Mouse (Mus musculus) hindbrain, embryonic 12.5 days (tissue): ENCODE results near the gene 1700056E22Rik. TPM values are rescaled to one million over a fixed set of nuclear protein-coding genes. Genes with fewer than 3 reads are reported as not detected.
A peak's percentile ranks its signal among the peaks of the same experiment; 100 is the strongest.

Experiments used
- ATAC-seq: fragments of 200-750 bp; cut with Nextera tagmentation; 2 replicates; pipeline ENCODE4 v1.8.0; 2017; ENCODE audit warnings: moderate TSS enrichment; ENCODE audit not compliant: low FRiP score
- H3K27ac ChIP-seq: fragments of 300-500 bp; sonication (generic); 2 replicates; pipeline ENCODE4 v1.5.1; 2016; ENCODE audit warnings: mild to moderate bottlenecking
- H3K27me3 ChIP-seq: fragments of 300-500 bp; sonication (generic); 2 replicates; pipeline ENCODE4 v1.6.1; 2016; ENCODE audit warnings: mild to moderate bottlenecking
- H3K36me3 ChIP-seq: fragments of 300-500 bp; sonication (generic); 2 replicates; pipeline ENCODE4 v1.6.1; 2016; ENCODE audit warnings: mild to moderate bottlenecking
- H3K4me1 ChIP-seq: fragments of 300-500 bp; sonication (generic); 2 replicates; pipeline ENCODE4 v1.6.1; 2016
- H3K4me2 ChIP-seq: fragments of 300-500 bp; sonication (generic); replicated peaks from 2 replicates; pipeline ENCODE4 v1.6.1; 2016; ENCODE audit warnings: mild to moderate bottlenecking
- H3K4me3 ChIP-seq: fragments of 300-500 bp; sonication (generic); 2 replicates; pipeline ENCODE4 v1.5.1; 2016; ENCODE audit warnings: mild to moderate bottlenecking
- H3K9ac ChIP-seq: fragments of 300-500 bp; sonication (generic); 2 replicates; pipeline ENCODE4 v1.6.1; 2016; ENCODE audit warnings: mild to moderate bottlenecking, moderate library complexity
- H3K9me3 ChIP-seq: fragments of 300-500 bp; sonication (generic); replicated peaks from 2 replicates; pipeline ENCODE4 v1.6.1; 2016; ENCODE audit warnings: mild to moderate bottlenecking
- WGBS: fragments of 180-500 bp; shearing (Covaris S2); methylation state at CpG from one replicate; pipeline ENCODE4 v1.1.7; 2016; 5-methylcytosine and 5-hydroxymethylcytosine counted together
- polyA plus RNA-seq: library from polyadenylated mRNA; unstranded; fragments of >200 nt; fragmentation: Nextera tagmentation; extraction: Ambion mirVana; gene quantifications from 2 replicates; pipeline ENCODE4 v1.2.1, GENCODE M21; 2016

1700056E22Rik gene
- polyA plus RNA-seq, 1 experiment from 2014 or later: 1.7 TPM

DNA sequence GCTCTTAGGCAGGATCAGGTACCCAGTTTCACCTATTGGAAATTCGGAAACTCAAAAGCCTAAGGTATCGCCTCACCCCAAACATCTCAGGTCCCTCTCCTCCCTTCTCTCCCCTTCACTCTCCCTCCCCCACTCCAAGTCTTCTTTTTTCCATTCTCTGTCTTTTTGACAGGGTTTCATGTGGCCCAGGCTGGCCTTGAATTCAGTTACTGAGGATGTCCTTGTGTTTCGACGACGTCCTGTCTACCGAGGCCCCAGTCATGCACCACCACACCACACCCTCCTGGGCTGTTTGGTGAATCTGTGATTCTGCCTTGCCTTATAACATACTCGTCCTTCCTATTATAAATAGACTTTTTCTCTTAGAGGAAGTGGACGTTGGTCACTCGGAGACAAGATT, 13.7 kb upstream of the 1700056E22Rik start:
- Histone ChIP-seq H3K36me3 (0 out of 2 replicates have a peak, but pooled peaks cover 5% of the 10 kb centered on the region), H3K27ac (no peak overlapping the region), H3K4me3 (no peak overlapping the region), H3K4me2 (no peak overlapping the region), H3K4me1 (peaks cover 13% of the 10 kb centered on the region), H3K9me3 (no peaks in the 10 kb centered on the region), H3K27me3 (no peaks in the 10 kb centered on the region), H3K9ac (no peak overlapping the region)
- no peak for ATAC-seq
- WGBS: 91% methylated on average over 9 of the region's 9 CpGs

DNA sequence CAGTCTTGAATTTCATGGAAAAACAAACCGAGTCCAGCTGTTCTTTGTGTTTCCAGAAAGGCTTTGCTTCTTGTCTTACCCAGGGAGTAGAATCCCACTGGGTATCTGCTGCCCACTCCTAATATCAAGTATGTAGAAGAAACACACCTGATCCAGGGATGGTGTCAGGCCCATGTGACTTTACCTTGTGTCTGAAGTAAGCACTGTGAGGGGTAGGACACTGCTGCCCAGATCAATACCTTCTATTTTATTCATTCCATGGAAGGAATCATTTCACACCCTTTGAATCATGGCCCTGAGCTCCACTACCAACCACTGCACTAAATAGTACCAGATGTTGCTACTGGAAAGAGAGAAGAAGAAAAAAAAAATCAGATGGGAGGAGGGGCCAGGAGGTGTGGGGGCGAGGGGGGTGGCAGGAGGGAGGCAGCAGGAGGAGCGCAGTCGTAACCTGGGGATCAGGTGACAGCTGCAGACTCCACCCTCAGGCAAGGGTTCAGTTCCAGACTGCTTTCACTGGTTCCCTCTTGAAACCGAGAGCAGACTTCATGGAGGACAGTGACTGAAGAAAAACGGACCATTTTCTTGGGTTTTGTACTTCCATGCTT, 12.1 kb upstream of the 1700056E22Rik start:
- ATAC-seq: no peak
- Histone ChIP-seq H3K4me1 (peaks cover 17% of the 10 kb centered on the region), H3K9me3 (no peaks in the 10 kb centered on the region), H3K27ac (no peak overlapping the region), H3K4me2 (no peak overlapping the region), H3K9ac (no peak overlapping the region), H3K36me3 (0 out of 2 replicates have a peak, but pooled peaks cover 3% of the 10 kb centered on the region), H3K27me3 (no peaks in the 10 kb centered on the region), H3K4me3 (no peak overlapping the region)
- 45% methylated on average over 6 of the region's 6 CpGs for WGBS

DNA sequence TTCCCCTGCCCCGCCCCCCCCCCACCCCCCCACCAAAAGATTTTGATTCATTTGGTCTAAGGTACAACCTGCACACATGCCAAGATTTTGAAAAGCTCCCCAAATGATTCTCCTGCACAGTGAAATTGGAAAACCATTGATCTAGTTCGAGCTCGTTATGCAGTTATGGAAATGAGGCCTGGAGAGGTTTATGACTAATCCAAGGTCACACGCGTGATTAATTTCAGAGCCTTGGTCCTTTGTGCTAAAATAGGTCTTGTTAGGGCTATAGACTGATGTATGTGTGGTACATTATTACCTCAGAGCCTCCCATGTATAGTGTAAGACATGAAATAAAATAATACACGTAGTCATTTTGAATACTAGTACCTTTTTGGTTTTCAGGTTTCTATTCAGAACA, 9.3 kb upstream of the 1700056E22Rik start:
- Histone ChIP-seq H3K4me3 (no peak overlapping the region), H3K9ac (no peak overlapping the region), H3K27me3 (no peaks in the 10 kb centered on the region), H3K9me3 (no peaks in the 10 kb centered on the region), H3K4me1 (peaks cover 22% of the 10 kb centered on the region), H3K4me2 (no peak overlapping the region), H3K36me3 (no peaks in the 10 kb centered on the region), H3K27ac (no peak overlapping the region)
- 82% methylated on average over 6 of the region's 6 CpGs for WGBS
- no peak for ATAC-seq

DNA sequence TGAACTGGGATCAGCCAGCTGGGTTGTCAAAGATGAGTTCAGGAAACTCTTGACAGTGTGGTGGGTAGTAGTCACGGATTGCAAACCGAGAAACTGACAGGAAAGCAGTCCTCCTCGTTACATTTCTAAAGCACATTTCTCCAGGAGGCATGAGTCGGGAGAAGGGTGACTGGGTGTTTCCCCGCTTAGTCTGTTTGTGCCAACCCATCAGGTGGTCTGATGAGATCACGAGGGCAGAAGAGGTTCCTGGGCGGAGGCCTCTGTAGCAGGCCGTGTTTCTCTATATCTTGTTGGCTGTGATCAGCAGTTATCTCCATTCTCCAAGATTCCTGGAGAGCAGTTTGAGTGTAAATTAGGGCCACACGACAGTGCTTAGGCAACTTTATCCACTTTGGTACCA, 8.6 kb upstream of the 1700056E22Rik start:
- Histone ChIP-seq H3K4me2 (no peak overlapping the region), H3K27ac (no peak overlapping the region), H3K4me3 (no peak overlapping the region), H3K36me3 (no peaks in the 10 kb centered on the region), H3K9me3 (no peaks in the 10 kb centered on the region), H3K4me1 (peaks cover 22% of the 10 kb centered on the region), H3K9ac (no peak overlapping the region), H3K27me3 (no peaks in the 10 kb centered on the region)
- no peak for ATAC-seq
- 72% methylated on average over 9 of the region's 9 CpGs for WGBS

DNA sequence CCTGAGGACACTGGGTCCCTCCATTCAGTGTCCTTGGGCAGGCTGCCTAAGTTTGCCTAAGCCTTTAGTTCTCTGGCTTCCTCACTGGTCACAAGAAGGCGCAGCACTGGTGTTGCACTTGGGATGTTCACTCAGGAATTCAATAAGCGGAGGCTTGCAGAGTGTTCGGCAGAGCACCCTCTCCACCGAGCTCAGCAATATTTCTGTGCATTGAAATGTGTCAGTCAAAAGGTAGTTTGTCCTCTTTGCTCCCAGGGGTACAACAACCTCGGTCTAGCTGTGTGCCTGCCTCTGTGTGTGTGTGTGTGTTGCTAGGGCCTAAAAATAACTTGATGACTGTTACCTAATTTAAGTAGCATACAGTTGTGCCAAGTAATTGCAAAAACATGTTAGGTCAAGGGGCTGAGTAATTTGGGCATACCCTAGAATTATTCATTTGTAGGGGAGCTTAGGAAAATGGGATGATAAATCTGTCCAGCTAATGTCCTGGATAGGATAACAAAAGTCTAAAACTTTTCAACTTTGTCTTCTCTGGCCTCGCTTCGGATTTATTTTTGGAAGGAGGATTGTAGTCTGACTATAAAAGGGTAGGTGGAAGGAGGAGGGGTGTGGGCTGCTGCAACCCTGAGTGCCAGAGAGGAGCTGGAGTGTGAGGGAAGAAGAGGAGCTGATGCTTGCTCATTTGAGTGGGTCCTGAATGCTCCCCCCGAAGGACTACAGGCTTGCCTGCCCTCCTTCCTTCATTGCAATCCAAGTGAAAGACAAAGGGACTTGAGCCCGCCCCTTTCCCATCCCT, 7.9 kb upstream of the 1700056E22Rik start:
- Histone ChIP-seq H3K4me3 (no peak overlapping the region), H3K9ac (no peak overlapping the region), H3K27ac (no peak overlapping the region), H3K4me2 (no peak overlapping the region), H3K36me3 (no peaks in the 10 kb centered on the region; the same call in 1 of the 2 replicates), H3K4me1 (peaks cover 26% of the 10 kb centered on the region), H3K9me3 (no peaks in the 10 kb centered on the region), H3K27me3 (no peaks in the 10 kb centered on the region)
- no peak for ATAC-seq
- WGBS: 63% methylated on average over 9 of the region's 9 CpGs

DNA sequence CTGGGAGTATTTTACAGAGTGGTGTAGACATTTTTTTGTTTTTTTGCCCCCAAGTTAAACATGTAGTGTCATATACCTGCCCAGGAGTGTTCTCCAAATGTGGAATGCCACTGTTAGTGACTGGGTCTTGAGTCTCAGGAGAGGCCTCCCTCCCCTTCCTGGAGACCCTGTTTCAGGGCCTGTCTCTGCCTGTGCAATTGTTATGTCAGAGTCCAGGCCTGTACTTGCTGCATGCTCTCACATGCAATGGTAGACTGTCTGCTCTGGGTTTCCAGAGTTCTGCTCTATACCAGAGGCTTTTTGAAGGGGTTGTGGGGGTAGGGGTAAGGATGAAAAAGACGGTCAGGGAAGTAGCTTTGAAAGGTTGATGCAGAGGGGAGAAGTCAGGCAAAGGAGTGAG, 6.8 kb upstream of the 1700056E22Rik start:
- no peaks in the 10 kb centered on the region; the same call in 1 of the 2 replicates for H3K36me3 ChIP-seq
- no peaks in the 10 kb centered on the region for H3K27me3 ChIP-seq
- no peak overlapping the region for H3K27ac ChIP-seq
- H3K9me3 ChIP-seq: no peaks in the 10 kb centered on the region
- ATAC-seq: no peak
- no peak overlapping the region for H3K4me2 ChIP-seq
- H3K4me1 ChIP-seq: peaks cover 31% of the 10 kb centered on the region
- WGBS: 83% methylated on average over 1 of the region's 1 CpGs
- H3K4me3 ChIP-seq: no peak overlapping the region
- H3K9ac ChIP-seq: peak overlapping the region; percentile 32; the same call in 1 of the 2 replicates

DNA sequence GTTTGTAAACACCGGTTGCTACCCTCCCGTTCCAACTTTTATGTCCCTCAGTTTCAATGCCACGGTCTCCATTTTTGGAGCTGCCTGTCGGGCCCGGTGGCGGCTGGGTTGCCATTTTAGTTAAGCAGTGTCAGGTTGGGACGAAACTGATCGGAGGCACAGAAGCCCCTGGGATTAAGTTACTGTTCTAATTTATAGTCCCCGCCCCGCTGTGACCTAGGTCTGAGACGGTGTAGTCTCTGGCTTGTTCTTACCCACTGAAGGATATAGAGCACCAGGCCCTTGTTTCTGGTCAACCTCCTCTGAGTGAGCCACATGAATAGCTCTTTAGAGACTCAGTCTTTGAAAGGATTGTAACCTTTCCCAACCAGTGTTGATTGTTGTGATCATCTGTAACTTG, 6.1 kb upstream of the 1700056E22Rik start:
- Histone ChIP-seq H3K27me3 (no peaks in the 10 kb centered on the region), H3K27ac (no peak overlapping the region), H3K4me1 (peaks cover 38% of the 10 kb centered on the region), H3K4me2 (no peak overlapping the region), H3K4me3 (no peak overlapping the region), H3K9me3 (no peaks in the 10 kb centered on the region), H3K36me3 (no peaks in the 10 kb centered on the region; the same call in 1 of the 2 replicates), H3K9ac (no peak overlapping the region)
- WGBS: 75% methylated on average over 11 of the region's 11 CpGs
- no peak for ATAC-seq

DNA sequence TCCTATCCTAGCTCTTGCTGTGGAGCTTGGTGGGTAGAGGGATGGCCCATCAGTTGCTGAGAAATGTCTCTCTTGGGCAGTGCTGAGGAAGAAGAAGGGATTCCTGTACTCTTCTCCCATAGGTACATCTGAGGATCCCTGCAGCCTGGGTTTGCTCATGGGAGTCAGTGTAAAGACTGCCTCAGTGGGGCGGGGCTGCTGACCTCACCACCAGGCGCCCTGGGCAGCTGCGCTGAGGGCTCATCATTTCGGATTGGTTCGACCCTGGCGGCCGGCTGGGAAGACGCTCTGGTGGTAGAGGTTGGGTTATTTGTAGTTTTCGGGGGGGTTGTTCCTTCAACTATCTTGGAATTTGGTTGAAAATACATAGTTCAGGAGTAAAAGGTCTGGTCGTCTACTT, 5.2 kb upstream of the 1700056E22Rik start:
- H3K4me1 ChIP-seq: peaks cover 35% of the 10 kb centered on the region
- H3K36me3 ChIP-seq: no peaks in the 10 kb centered on the region; the same call in 1 of the 2 replicates
- no peak overlapping the region for H3K4me3 ChIP-seq
- no peaks in the 10 kb centered on the region for H3K9me3 ChIP-seq
- H3K27ac ChIP-seq: no peak overlapping the region
- H3K4me2 ChIP-seq: no peak overlapping the region
- ATAC-seq: no peak
- 92% methylated on average over 10 of the region's 10 CpGs for WGBS
- no peak overlapping the region for H3K9ac ChIP-seq
- H3K27me3 ChIP-seq: no peaks in the 10 kb centered on the region

DNA sequence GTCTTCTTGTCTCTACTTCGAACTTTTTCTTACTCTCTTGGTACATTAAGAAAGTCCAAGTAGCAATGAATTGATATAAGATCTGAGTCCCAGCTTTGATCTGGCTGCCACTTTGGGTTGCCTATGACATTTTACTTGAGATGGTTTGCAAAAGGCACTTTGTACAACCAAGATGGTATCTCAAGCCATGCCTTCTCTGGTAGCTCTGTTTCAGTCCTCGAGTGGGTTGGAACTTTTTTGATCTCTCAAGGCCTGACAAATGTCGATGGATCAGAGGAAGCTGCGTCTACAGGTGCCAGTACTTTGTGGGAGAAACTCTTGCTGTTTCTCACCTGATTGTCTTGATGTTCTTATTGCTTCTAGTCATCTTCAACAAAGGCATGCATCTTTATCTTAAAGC, 3.7 kb upstream of the 1700056E22Rik start:
- no peak overlapping the region for H3K4me2 ChIP-seq
- H3K9ac ChIP-seq: no peak overlapping the region
- no peak overlapping the region for H3K27ac ChIP-seq
- H3K4me1 ChIP-seq: peaks cover 41% of the 10 kb centered on the region
- no peaks in the 10 kb centered on the region; the same call in 1 of the 2 replicates for H3K36me3 ChIP-seq
- no peak for ATAC-seq
- no peak overlapping the region for H3K4me3 ChIP-seq
- H3K27me3 ChIP-seq: no peaks in the 10 kb centered on the region
- no peaks in the 10 kb centered on the region for H3K9me3 ChIP-seq
- 89% methylated on average over 4 of the region's 4 CpGs for WGBS

DNA sequence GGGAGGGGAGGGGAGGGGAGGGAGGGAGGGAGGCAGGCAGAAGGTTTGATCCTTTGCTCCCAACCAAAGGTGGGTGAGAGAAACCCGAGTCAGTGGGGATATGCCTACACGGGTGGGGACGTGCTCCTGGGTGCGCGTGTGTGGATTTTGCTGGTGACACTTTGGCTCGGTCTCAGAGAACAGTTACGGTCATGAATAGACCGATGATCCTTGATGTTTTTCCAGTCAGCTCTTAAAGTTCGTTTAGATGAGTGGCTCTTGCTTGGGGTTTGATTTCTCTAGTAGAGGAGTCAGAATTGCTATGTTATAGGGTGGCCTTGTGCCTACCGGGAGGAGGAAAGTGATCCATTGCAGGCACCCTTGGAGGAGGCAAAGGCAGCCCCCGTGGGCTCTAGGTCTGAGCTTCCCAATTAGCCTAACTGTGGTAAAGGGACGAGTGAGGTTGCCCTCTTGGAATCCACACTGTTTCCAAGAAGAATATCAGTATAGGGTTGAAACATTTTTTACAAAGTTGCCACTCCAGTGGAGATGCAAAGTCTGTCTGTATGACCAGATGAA, 1.3 kb upstream of the 1700056E22Rik start:
- Histone ChIP-seq H3K9me3 (no peaks in the 10 kb centered on the region), H3K4me3 (peak overlapping the region; percentile 64), H3K27me3 (no peaks in the 10 kb centered on the region), H3K27ac (no peak overlapping the region), H3K4me1 (peaks cover 30% of the 10 kb centered on the region), H3K36me3 (no peaks in the 10 kb centered on the region; the same call in 1 of the 2 replicates), H3K9ac (peak overlapping the region; percentile 59), H3K4me2 (peak overlapping the region; percentile 75)
- 7% methylated on average over 12 of the region's 12 CpGs for WGBS
- ATAC-seq: no peak

DNA sequence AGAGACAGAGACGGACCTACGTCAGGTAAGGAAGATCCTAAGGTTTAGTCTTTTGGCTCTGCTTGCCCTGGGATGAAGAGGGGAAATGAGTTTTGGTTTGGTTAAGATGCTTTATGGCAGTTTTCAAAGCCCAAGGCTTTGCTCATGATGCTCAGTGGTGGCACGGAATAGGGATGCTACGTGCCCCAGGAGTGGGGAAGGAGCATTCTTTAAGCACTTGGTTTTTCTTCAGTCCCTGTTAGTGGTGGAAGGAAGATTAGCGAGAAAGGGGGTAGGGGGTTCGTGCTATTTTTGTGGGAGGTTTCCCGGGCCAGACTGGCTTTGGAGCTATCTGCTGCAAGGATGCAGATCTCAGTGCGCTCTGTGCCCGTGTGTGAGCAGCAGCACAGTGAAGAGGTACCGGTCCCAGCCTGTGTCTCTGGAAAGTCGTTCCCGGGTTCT, 660 bp upstream of the 1700056E22Rik start:
- Histone ChIP-seq H3K27me3 (no peaks in the 10 kb centered on the region), H3K4me2 (peak overlapping the region; percentile 75), H3K4me1 (peaks cover 27% of the 10 kb centered on the region), H3K36me3 (no peaks in the 10 kb centered on the region; the same call in 1 of the 2 replicates), H3K9ac (peak overlapping the region; percentile 59), H3K4me3 (peak overlapping the region; percentile 64), H3K9me3 (no peaks in the 10 kb centered on the region), H3K27ac (peak overlapping the region; percentile 79)
- WGBS: under 1% methylated on average over 12 of the region's 12 CpGs
- no peak for ATAC-seq

DNA sequence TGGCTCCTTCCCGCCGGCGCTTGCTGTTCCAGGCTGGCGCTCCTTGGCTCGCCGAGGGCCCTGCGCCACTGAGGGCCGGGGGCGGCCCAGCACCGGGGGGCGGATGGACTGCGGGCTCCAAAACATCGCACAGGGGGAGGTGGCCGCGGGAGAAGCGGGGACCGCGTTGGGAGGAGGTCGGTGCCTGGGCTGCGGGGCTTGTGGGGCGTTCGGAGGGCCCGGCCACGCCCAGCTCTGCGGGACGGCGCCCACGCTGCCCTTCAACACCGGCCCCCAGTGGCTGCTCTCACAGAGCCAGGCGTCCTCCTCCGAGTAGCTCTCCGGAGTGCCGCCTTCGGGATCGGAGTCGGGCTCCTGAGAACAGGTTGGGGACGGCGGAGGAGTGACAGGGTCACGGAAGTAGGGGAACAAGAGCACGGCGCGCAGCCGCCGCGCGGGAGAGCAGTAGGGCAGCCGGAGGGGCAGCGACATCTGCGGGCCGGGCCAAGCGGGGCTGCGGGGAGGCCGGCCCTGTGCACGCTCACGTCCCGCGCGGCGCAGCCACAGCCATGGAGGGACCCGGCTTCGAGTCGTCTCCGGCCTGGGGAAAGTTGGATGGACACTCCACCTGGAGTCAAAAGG, 601 bp downstream of the 1700056E22Rik start:
- Histone ChIP-seq H3K4me2 (peak overlapping the region; percentile 75), H3K36me3 (no peaks in the 10 kb centered on the region; the same call in 1 of the 2 replicates), H3K4me3 (peak overlapping the region; percentile 64), H3K27ac (peak overlapping the region; percentile 96), H3K4me1 (peaks cover 27% of the 10 kb centered on the region), H3K9ac (peak overlapping the region; percentile 83), H3K27me3 (no peaks in the 10 kb centered on the region), H3K9me3 (no peaks in the 10 kb centered on the region)
- under 1% methylated on average over 63 of the region's 63 CpGs for WGBS
- peak; percentile 82 for ATAC-seq
